Comparison of ENCODE assay signal across 8 mouse cellular contexts in genomic region chr2:32287923-32288367, GRCm38 (mm10). TPM values are rescaled to one million over a fixed set of nuclear protein-coding genes. Genes with fewer than 3 reads are reported as not detected.
DNase-seq lines count a peak whose midpoint lies in the region; ATAC-seq lines count a peak whose summit lies in the region.

Gene Swi5, minus strand, starts transcription at chr2:32288075.

- peak; percentile 100 for DNase-seq in WW6 (ENCODE audit: low read depth, low spot score)
- DNase-seq in cerebellum, postnatal 4 days (ENCODE audit: low spot score in 2 of 2), result peak; percentile 96 to 99
- DNase-seq in gastrocnemius, adult 18-20 months (ENCODE audit: low spot score), result peak; percentile 97
- peak; percentile 98 to 99 for DNase-seq in left cerebral cortex, adult 18-20 months (ENCODE audit: low spot score in 2 of 2)
- DNase-seq in right cerebral cortex, adult 18-20 months, result peak; percentile 98
- DNase-seq in urinary bladder, postnatal 10 days (ENCODE audit: low spot score), result peak; percentile 98

- H3K27me3 ChIP-seq in hindbrain, embryonic 16.5 days (replicated peaks; ENCODE audit: control insufficient read depth, insufficient read depth, low read length), result no peaks in the 10 kb centered on the region

- under 1% methylated on average over 37 of the region's 41 CpGs for WGBS in hindbrain, embryonic 16.5 days
- 1% methylated on average over 37 of the region's 41 CpGs for WGBS in macrophage (ENCODE audit: missing documents)

- H3K27ac ChIP-seq in hindbrain, embryonic 16.5 days (ENCODE audit: low read depth, low read length), result peak within 1 kb of the TSS; percentile 83
- H3K27ac ChIP-seq in macrophage, result peak within 1 kb of the TSS; percentile 75

- peak within 1 kb of the TSS; percentile 83 for H3K4me3 ChIP-seq in hindbrain, embryonic 16.5 days (ENCODE audit: low read length)
- H3K4me3 ChIP-seq in macrophage (ENCODE audit: inconsistent target), result peak within 1 kb of the TSS; percentile 93

- H3K9ac ChIP-seq in hindbrain, embryonic 16.5 days (ENCODE audit: low read depth, low read length), result peak within 1 kb of the TSS; percentile 89

- peak within 1 kb of the TSS; percentile 93 for H3K4me2 ChIP-seq in hindbrain, embryonic 16.5 days (ENCODE audit: low read length)

- H3K36me3 ChIP-seq in hindbrain, embryonic 16.5 days (ENCODE audit: control insufficient read depth, insufficient read depth, low read length), result 0 out of 2 replicates have a peak, but pooled peaks cover 10% of the 10 kb centered on the region
- peaks cover 4% of the 10 kb centered on the region; the same call in 1 of the 2 replicates for H3K36me3 ChIP-seq in macrophage (ENCODE audit: inconsistent target)

- peaks cover 63% of the 10 kb centered on the region for H3K79me2 ChIP-seq in macrophage (ENCODE audit: inconsistent target)

- H3K9me3 ChIP-seq in hindbrain, embryonic 16.5 days (ENCODE audit: control insufficient read depth, low read length), result no peaks in the 10 kb centered on the region

- ATAC-seq in hindbrain, embryonic 16.5 days, result peak; percentile 99

- peaks cover 17% of the 10 kb centered on the region for H3K4me1 ChIP-seq in hindbrain, embryonic 16.5 days (ENCODE audit: control insufficient read depth, insufficient read depth, low read depth, low read length)

RNA-seq across cellular contexts. Expression of gene Swi5, which starts in this region (rescaled TPM):
- 100 to 1,000 TPM; 143 to 148 TPM for total RNA-seq in gastrocnemius, adult 18-20 months (2021)
- 378 and 447 TPM in 2 replicates for polyA plus RNA-seq in hindbrain, embryonic 16.5 days (2015; fragmentation: Nextera tagmentation; extraction: Ambion mirVana)
- 100 to 1,000 TPM; 205 to 210 TPM for total RNA-seq in left cerebral cortex, adult 18-20 months (2021)
- total RNA-seq in macrophage (2018; cell fraction: chromatin; rRNA removed), result 10 to 100 TPM in 25 of 26 experiments, 1 to 10 TPM in 1; 8.4 to 63.2 (median 18.8) TPM
- total RNA-seq in macrophage (2018; cell fraction: cytosol; rRNA removed), result 100 to 1,000 TPM; 126 to 250 (median 160) TPM
- total RNA-seq in macrophage (2018; cell fraction: nucleus; rRNA removed), result 10 to 100 TPM; 16.1 to 62.8 (median 35.2) TPM
- polyA plus RNA-seq in macrophage (2018), result 220 to 392 TPM (median 276 TPM) in 3 replicates

Comparison
In these comparisons a context has a peak if more than half of its experiments do, and no peak if none do; other contexts are left out.
1. Peak in every context shown above with its lines: DNase-seq, ATAC-seq, H3K4me3 ChIP-seq and H3K27ac ChIP-seq.